Mouse (Mus musculus) forebrain, embryonic 13.5 days (tissue): ENCODE data around the gene Fam189a1. TPM values are rescaled to one million over a fixed set of nuclear protein-coding genes. Genes with fewer than 3 reads are reported as not detected.

Experiments used
- ATAC-seq: fragments of 200-750 bp; cut with Nextera tagmentation; 2 replicates; pipeline ENCODE4 v1.8.0; 2017
- H3K27ac ChIP-seq: fragments of 300-500 bp; sonication (generic); 2 replicates; pipeline ENCODE4 v1.5.1; 2015; ENCODE audit warnings: inconsistent platforms, mild to moderate bottlenecking, moderate library complexity
- H3K27me3 ChIP-seq: fragments of 300-500 bp; sonication (generic); 2 replicates; pipeline ENCODE4 v1.6.1; 2015; ENCODE audit warnings: mild to moderate bottlenecking, inconsistent platforms
- H3K36me3 ChIP-seq: fragments of 300-500 bp; sonication (generic); 2 replicates; pipeline ENCODE4 v1.6.1; 2015; ENCODE audit warnings: mild to moderate bottlenecking, inconsistent platforms; ENCODE audit not compliant: poor library complexity, severe bottlenecking
- H3K4me1 ChIP-seq: fragments of 300-500 bp; sonication (generic); 2 replicates; pipeline ENCODE4 v1.6.1; 2015; ENCODE audit warnings: inconsistent platforms
- H3K4me2 ChIP-seq: fragments of 300-500 bp; sonication (generic); 2 replicates; pipeline ENCODE4 v1.6.1; 2015; ENCODE audit warnings: inconsistent platforms, mild to moderate bottlenecking, moderate library complexity
- H3K4me3 ChIP-seq: fragments of 300-500 bp; sonication (generic); 2 replicates; pipeline ENCODE4 v1.5.1; 2015; ENCODE audit warnings: mild to moderate bottlenecking, inconsistent platforms
- H3K9ac ChIP-seq: fragments of 300-500 bp; sonication (generic); 2 replicates; pipeline ENCODE4 v1.6.1; 2015; ENCODE audit warnings: mild to moderate bottlenecking, inconsistent platforms
- H3K9me3 ChIP-seq: fragments of 300-500 bp; sonication (generic); replicated peaks from 2 replicates; pipeline ENCODE4 v1.6.1; 2016; ENCODE audit warnings: inconsistent platforms
- WGBS: fragments of 180-500 bp; shearing (Covaris S2); methylation state at CpG from one replicate; pipeline ENCODE4 v1.1.7; 2015; 5-methylcytosine and 5-hydroxymethylcytosine counted together
- polyA plus RNA-seq: library from polyadenylated mRNA; unstranded; fragments of >200 nt; fragmentation: Nextera tagmentation; extraction: Ambion mirVana; gene quantifications from 2 replicates; pipeline ENCODE4 v1.2.1, GENCODE M21; 2015

The Fam189a1 gene
- polyA plus RNA-seq, 1 experiment from 2014 or later = 3.0 TPM

DNA sequence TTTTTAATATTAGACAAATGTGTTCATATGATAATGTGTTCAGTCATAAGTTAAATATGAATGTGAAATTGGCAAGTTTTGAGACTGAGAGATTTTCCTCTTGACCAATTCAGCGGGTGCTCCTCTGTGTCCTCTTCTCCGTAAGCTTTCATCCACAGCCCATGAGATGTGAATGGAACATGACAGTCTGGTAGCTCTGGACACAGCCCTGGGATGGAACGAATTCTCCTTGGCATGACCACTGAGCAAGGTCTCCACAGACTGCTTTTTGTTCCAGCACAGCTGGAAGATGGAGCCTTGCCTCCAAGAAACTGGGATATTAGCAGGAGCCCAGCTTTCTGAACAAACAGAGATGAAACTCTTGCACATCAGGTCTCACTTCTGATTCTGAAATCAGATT lies 293.4 kb downstream of the Fam189a1 start:
- 86% methylated on average over 3 of the region's 3 CpGs for WGBS
- no peaks in the 10 kb centered on the region; the same call in 1 of the 2 replicates for H3K4me1 ChIP-seq
- H3K9me3 ChIP-seq = no peaks in the 10 kb centered on the region
- H3K9ac ChIP-seq = no peak overlapping the region
- no peak overlapping the region for H3K4me3 ChIP-seq
- H3K36me3 ChIP-seq = no peaks in the 10 kb centered on the region
- no peaks in the 10 kb centered on the region for H3K27me3 ChIP-seq
- no peak for ATAC-seq
- no peak overlapping the region for H3K4me2 ChIP-seq
- H3K27ac ChIP-seq = no peak overlapping the region

DNA sequence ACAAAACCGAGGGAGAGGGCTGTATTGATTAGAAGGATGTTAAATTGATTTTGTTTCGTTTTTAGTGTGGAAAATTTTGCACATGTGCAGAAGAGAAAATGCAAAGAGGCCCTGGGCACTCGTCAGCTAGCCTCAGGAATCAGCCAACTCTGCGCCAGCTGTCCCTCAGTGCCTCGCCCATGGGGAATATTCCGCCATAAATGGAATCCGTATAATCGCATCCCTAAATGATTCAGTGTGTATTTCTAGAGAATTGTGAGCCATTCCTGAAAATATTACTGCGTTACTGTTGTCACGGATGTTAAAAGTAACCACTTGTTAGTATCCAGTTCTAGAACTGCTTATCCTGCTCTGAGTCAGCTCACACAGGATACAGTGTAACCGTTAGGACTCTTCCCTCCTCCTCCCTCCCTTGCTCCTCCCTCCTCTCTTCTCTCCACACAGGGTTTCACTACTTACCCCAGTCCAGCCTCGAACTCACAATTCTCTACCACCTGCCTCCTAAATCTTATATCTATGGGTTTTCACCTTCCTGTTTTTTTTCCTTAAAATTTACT lies 299.8 kb downstream of the Fam189a1 start:
- H3K27ac ChIP-seq = no peak overlapping the region
- no peak overlapping the region for H3K4me2 ChIP-seq
- WGBS = 81% methylated on average over 12 of the region's 12 CpGs

DNA sequence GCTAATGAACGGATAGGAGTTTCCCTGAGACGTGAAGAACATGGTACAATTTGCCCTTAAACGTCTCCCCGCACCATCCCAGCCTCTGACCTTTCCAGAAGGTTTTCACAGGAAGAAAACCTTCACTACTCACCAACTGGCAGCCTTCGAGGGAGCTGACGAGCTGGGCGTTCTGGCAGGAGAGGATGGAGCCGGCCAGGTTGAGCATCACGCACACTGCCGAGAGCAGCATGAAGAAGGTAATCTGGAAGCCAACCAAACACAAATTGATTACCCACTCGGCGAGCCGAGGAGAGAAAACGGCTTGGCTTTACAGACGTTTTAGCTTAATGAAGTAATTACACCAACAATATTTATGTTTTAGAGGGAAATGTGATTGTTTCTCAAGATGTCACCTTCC lies 300.4 kb downstream of the Fam189a1 start:
- Histone ChIP-seq H3K9ac (no peak overlapping the region), H3K27ac (no peak overlapping the region), H3K4me1 (peaks cover 4% of the 10 kb centered on the region; the same call in 1 of the 2 replicates), H3K27me3 (no peaks in the 10 kb centered on the region), H3K4me2 (no peak overlapping the region), H3K4me3 (no peak overlapping the region), H3K9me3 (no peaks in the 10 kb centered on the region), H3K36me3 (no peaks in the 10 kb centered on the region)
- 57% methylated on average over 15 of the region's 15 CpGs for WGBS
- ATAC-seq = no peak; the same call in 1 of the 2 replicates

More for the DNA sequence above, 299.8 kb downstream of the Fam189a1 start:
- H3K9me3 ChIP-seq = no peaks in the 10 kb centered on the region
- H3K9ac ChIP-seq = no peak overlapping the region
- ATAC-seq = no peak
- H3K27me3 ChIP-seq = no peaks in the 10 kb centered on the region
- no peak overlapping the region for H3K4me3 ChIP-seq
- H3K36me3 ChIP-seq = no peaks in the 10 kb centered on the region
- peaks cover 4% of the 10 kb centered on the region; the same call in 1 of the 2 replicates for H3K4me1 ChIP-seq

DNA sequence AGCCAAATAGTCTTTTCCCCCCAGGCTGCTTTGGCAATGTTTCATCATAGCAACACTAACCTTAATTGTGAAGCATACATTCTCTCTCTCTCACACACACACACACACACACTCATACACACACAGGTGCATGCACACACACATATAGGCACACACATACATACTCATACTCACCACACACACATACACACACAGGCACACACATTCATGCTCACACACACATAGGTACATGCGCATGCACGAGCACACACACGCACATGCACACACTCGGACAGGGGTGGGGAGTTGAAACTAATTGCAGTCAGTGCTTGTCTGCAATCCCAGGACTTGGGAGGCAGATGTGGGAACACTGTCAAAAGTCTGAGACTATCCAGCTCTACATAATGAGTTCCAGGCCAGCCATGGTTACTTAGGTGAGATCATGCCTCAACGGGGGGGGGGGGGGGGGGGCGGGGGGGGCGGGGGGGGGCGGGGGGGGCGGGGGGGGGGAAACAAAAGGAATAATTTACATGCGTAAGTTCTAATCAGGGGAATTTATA lies 300.9 kb downstream of the Fam189a1 start:
- H3K36me3 ChIP-seq = no peaks in the 10 kb centered on the region
- 91% methylated on average over 5 of the region's 10 CpGs for WGBS
- ATAC-seq = peak; percentile 30; the same call in 1 of the 2 replicates

DNA sequence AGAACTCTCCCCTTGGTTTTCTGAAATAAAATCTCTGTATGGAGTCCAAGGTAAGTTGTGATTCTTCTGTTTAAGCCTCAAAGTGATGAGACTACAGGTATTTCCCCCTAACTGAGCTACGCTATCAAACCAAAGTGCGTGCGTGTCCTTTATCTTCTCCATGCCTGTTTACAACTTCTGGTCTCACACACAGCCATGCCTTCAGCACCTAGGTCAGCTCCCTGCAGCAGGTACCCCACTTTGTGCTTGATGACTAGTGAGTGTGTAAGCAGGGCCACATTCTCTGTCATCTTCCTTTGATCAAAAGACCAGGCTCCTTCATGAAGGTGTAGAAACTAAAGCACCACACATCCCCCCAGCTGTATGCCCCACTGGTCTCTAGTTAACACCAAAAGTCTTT lies 305.6 kb downstream of the Fam189a1 start:
- no peaks in the 10 kb centered on the region for H3K27me3 ChIP-seq
- H3K9ac ChIP-seq = no peak overlapping the region
- H3K4me1 ChIP-seq = no peaks in the 10 kb centered on the region
- H3K4me2 ChIP-seq = no peak overlapping the region
- no peak overlapping the region for H3K4me3 ChIP-seq
- no peaks in the 10 kb centered on the region for H3K36me3 ChIP-seq
- WGBS = 57% methylated on average over 3 of the region's 3 CpGs
- ATAC-seq = no peak
- no peaks in the 10 kb centered on the region for H3K9me3 ChIP-seq
- H3K27ac ChIP-seq = no peak overlapping the region

More for the DNA sequence above, 300.9 kb downstream of the Fam189a1 start:
- Histone ChIP-seq H3K4me3 (no peak overlapping the region), H3K9ac (no peak overlapping the region), H3K27me3 (no peaks in the 10 kb centered on the region), H3K4me2 (no peak overlapping the region), H3K27ac (no peak overlapping the region), H3K4me1 (peaks cover 4% of the 10 kb centered on the region; the same call in 1 of the 2 replicates), H3K9me3 (no peaks in the 10 kb centered on the region)

DNA sequence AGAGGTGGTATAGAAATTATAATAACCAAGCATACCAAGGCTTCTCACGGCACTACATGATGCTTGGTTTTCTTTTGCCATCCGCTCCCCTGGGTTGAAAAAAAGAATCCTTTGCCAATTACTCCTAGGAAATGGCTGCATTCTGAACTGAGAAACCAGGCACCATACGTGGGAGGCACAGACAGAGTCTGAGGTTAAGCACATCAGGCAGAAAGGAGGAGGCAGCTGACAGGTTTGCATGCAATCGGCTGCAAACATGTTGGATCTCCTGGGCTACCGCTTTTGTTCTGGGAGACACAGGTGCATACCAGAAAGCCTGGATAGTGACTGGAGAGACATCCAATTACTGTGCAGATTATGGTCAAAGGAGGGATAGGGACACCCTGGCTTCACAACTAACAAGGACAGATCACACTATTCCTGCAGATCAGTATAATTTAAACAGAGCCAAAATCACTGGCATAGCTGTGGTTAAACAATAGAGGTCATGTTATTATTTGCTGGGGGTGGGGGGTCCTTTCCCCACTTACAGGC lies 308.9 kb downstream of the Fam189a1 start:
- Histone ChIP-seq H3K9me3 (no peaks in the 10 kb centered on the region), H3K4me2 (no peak overlapping the region), H3K36me3 (no peaks in the 10 kb centered on the region), H3K27ac (no peak overlapping the region), H3K27me3 (no peaks in the 10 kb centered on the region), H3K4me3 (no peak overlapping the region), H3K4me1 (no peaks in the 10 kb centered on the region), H3K9ac (no peak overlapping the region)
- peak; percentile 48 for ATAC-seq
- WGBS = 59% methylated on average over 5 of the region's 5 CpGs

DNA sequence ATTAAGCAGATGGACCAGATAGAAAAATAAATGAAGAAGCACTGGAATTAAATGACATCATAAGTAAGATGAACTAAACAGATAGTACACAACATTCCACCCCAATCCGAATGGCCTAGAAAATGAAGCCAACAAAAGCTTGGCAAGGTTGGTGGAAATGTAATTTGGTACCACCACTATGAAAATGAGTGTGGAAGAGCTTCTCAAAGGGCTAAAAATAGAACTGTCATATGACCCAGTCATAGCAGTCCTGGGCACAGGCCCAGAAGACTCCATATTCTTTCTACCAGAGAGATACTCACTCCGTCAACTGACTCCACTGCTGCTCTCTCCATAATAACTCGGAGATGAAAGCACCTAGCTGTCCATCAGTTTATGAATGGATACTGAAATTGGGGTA lies 310.3 kb downstream of the Fam189a1 start:
- Histone ChIP-seq H3K9ac (no peak overlapping the region), H3K27me3 (no peaks in the 10 kb centered on the region), H3K9me3 (no peaks in the 10 kb centered on the region), H3K4me1 (peaks cover 7% of the 10 kb centered on the region), H3K36me3 (no peaks in the 10 kb centered on the region), H3K4me2 (no peak overlapping the region), H3K27ac (no peak overlapping the region), H3K4me3 (no peak overlapping the region)
- ATAC-seq = no peak
- WGBS = 93% methylated on average over 3 of the region's 3 CpGs

DNA sequence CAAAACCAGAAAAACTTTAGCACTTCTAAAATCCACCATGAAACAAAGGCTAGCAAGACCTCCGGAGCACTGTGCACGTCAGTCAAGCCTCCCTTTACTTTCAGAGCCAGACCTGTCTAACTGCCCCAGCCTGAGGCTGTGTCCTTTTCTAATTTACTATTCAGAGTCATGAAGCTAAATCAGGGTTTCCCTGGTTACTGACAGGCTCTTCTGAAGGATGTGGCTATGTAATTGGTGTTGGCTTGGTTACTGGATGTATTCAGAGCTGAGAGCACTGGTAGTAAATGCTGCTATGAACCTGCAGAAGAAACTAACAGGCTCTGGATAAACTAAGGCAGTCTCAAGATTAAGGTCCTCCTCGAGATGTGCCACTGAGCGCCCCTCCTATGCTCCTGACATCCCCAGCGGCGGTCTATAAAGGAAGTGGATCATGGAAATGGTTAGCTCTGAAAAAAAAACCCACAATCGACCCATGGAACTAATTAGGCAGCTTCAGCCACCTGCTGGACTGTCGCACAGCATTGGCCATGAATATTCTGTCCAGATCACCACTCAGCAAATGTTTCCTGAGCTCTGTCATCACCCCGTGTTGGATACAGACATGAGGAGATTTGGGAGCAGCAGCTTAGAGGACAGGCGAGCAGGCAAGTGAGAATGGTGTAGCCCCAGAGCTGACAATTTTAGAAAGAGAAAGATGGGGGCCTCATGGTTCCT lies 315.3 kb downstream of the Fam189a1 start:
- H3K4me2 ChIP-seq = no peak overlapping the region
- 40% methylated on average over 10 of the region's 10 CpGs for WGBS
- no peaks in the 10 kb centered on the region for H3K27me3 ChIP-seq
- H3K27ac ChIP-seq = peak overlapping the region; percentile 5; the same call in 1 of the 2 replicates
- no peak overlapping the region for H3K9ac ChIP-seq
- H3K4me1 ChIP-seq = peaks cover 23% of the 10 kb centered on the region
- peak; percentile 67 for ATAC-seq
- no peaks in the 10 kb centered on the region for H3K36me3 ChIP-seq
- H3K9me3 ChIP-seq = no peaks in the 10 kb centered on the region
- no peak overlapping the region for H3K4me3 ChIP-seq

DNA sequence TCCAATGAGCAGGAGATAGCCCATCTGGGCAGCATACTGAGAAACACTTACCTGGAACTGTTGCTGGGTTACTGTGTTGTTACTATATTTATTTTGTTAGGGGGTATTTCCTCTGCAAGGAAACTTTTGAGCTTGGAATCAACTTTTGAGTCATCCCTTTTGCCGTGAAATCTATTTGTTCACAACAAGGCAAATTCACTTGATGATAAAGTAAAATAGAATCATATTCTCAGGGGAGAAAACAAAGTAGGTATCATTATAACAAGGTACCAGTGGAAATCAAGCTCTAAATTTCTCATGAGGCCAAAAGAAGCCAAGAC lies 315.8 kb downstream of the Fam189a1 start:
- no peaks in the 10 kb centered on the region for H3K36me3 ChIP-seq
- no peaks in the 10 kb centered on the region for H3K9me3 ChIP-seq
- peak overlapping the region; percentile 62 for H3K4me2 ChIP-seq
- no peak for ATAC-seq
- H3K4me1 ChIP-seq = peaks cover 23% of the 10 kb centered on the region
- H3K27me3 ChIP-seq = no peaks in the 10 kb centered on the region
- no peak overlapping the region for H3K4me3 ChIP-seq
- 82% methylated on average over 1 of the region's 1 CpGs for WGBS
- no peak overlapping the region for H3K27ac ChIP-seq
- H3K9ac ChIP-seq = no peak overlapping the region

DNA sequence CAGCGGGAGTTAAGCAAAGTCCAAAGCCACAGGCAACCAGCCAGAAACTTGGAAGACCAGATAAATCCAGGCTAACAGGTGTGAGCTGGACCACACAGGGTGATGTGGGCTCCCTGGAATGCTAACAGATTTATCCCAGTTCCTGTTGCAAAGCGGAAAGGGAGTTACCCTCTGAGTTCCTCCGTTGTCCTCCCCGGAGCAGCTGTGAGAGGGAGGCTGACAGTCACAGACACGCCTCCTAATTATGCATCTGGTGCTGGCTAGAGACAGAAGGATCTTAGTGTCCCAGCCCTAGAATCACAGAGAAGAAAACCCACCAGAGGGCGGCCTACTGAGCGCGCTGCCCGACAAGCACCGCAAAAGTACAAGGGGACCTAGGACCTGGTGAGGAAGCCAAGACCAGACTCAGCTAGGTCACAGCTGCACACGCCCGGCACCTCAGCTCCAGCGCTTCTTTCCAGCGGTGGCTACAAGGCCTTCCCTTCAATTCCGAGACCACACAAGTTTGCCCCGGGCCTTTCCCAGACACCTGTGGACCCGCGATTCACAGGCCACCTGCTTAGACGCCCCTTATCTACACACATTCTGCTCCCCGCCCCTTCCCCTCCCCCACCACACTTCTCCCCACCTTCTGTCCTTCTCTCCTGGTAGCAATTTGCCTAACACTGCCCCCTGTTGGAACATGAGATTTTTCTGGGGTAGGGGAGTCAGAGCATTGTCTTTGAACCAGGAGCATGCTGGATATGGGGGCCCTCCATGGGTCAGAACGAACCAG lies 316.4 kb downstream of the Fam189a1 start:
- Histone ChIP-seq H3K4me1 (peaks cover 23% of the 10 kb centered on the region), H3K9ac (peak overlapping the region; percentile 5; the same call in 1 of the 2 replicates), H3K27me3 (no peaks in the 10 kb centered on the region), H3K36me3 (no peaks in the 10 kb centered on the region), H3K9me3 (no peaks in the 10 kb centered on the region), H3K4me3 (peak overlapping the region; percentile 28), H3K27ac (no peak overlapping the region), H3K4me2 (peak overlapping the region; percentile 62)
- WGBS = 3% methylated on average over 21 of the region's 21 CpGs
- peak; percentile 90 for ATAC-seq

DNA sequence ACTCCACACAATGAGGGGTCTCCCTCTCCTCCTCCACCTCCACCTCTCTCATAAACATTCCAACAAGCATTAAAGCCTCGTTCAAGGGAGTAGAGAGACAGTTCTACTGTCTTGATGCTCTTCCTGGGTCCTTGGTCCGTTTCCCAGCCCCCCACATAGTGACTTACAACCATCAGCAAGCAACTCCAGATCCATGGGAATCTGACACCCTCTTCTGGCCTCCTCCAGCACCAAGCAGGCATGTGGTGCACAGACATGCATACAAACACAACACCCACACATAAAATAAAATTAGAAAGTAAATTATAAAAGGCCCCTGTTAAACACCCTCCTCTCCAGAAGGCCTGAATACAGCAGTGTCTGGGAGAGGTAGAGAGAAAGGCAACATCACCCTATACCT lies 317.1 kb downstream of the Fam189a1 start:
- no peak for ATAC-seq
- H3K9me3 ChIP-seq = no peaks in the 10 kb centered on the region
- 63% methylated on average over 2 of the region's 2 CpGs for WGBS

More for the DNA sequence above, 317.1 kb downstream of the Fam189a1 start:
- Histone ChIP-seq H3K4me1 (peaks cover 23% of the 10 kb centered on the region), H3K4me2 (peak overlapping the region; percentile 62; the same call in 1 of the 2 replicates), H3K9ac (no peak overlapping the region), H3K4me3 (no peak overlapping the region), H3K36me3 (no peaks in the 10 kb centered on the region), H3K27ac (no peak overlapping the region), H3K27me3 (no peaks in the 10 kb centered on the region)
